Mouse (Mus musculus) heart, postnatal 0 days (tissue): ENCODE results near the gene Gosr2.

ENCODE experiments used
- CTCF ChIP-seq: IDR thresholded peaks from 2 replicates; pipeline ENCODE4 v1.5.1; 2016; ENCODE audit warnings: antibody characterized with exemption, control low read depth, low read depth
- EP300 ChIP-seq: IDR thresholded peaks from 2 replicates; pipeline ENCODE4 v1.6.1; 2016; ENCODE audit warnings: antibody characterized with exemption, low read depth

- TF ChIP-seq EP300 (no peak), CTCF (no peak)
Observed at GRCm38 (mm10) chr11:103735046-103735781, 37.5 kb upstream of the Gosr2 start.
